Mouse (Mus musculus) hindbrain, embryonic 11.5 days (tissue): ENCODE results near the gene Vangl2. TPM values are rescaled to one million over a fixed set of nuclear protein-coding genes. Genes with fewer than 3 reads are reported as not detected.

Experiments used
- ATAC-seq: fragments of 200-750 bp; cut with Nextera tagmentation; 2 replicates; pipeline ENCODE4 v1.8.0; 2017; ENCODE audit warnings: mild to moderate bottlenecking, moderate TSS enrichment, moderate library complexity; ENCODE audit not compliant: low FRiP score
- DNase-seq: peaks from one replicate; pipeline ENCODE4 v3.0.0-alpha.2; 2015; ENCODE audit warnings: low spot score
- H3K27ac ChIP-seq: fragments of 300-500 bp; sonication (generic); 2 replicates; pipeline ENCODE4 v1.5.1; 2014; ENCODE audit warnings: mild to moderate bottlenecking, low read depth, low read length
- H3K27me3 ChIP-seq: fragments of 300-500 bp; sonication (generic); 2 replicates; pipeline ENCODE4 v1.6.1; 2014; ENCODE audit warnings: mild to moderate bottlenecking, low read length, moderate library complexity, mixed read lengths; ENCODE audit not compliant: control insufficient read depth, insufficient read depth
- H3K36me3 ChIP-seq: fragments of 300-500 bp; sonication (generic); 2 replicates; pipeline ENCODE4 v1.6.1; 2014; ENCODE audit warnings: mild to moderate bottlenecking, low read length, moderate library complexity, mixed read lengths; ENCODE audit not compliant: control insufficient read depth, insufficient read depth
- H3K4me1 ChIP-seq: fragments of 300-500 bp; sonication (generic); replicated peaks from 2 replicates; pipeline ENCODE4 v1.6.1; 2014; ENCODE audit warnings: low read length, mixed read lengths; ENCODE audit not compliant: control insufficient read depth, insufficient read depth
- H3K4me2 ChIP-seq: fragments of 300-500 bp; sonication (generic); replicated peaks from 2 replicates; pipeline ENCODE4 v1.6.1; 2014; ENCODE audit warnings: mild to moderate bottlenecking, low read depth, low read length
- H3K4me3 ChIP-seq: fragments of 300-500 bp; sonication (generic); 2 replicates; pipeline ENCODE4 v1.5.1; 2014; ENCODE audit warnings: low read depth, low read length
- H3K9ac ChIP-seq: fragments of 300-500 bp; sonication (generic); 2 replicates; pipeline ENCODE4 v1.6.1; 2014; ENCODE audit warnings: low read depth, low read length
- H3K9me3 ChIP-seq: fragments of 300-500 bp; sonication (generic); 2 replicates; pipeline ENCODE4 v1.6.1; 2016; ENCODE audit warnings: low read length; ENCODE audit not compliant: control insufficient read depth
- WGBS: fragments of 180-500 bp; shearing (Covaris S2); extraction: QIAGEN DNeasy Blood & Tissue Kit; methylation state at CpG from one replicate; pipeline ENCODE4 v1.1.7; 2014; 5-methylcytosine and 5-hydroxymethylcytosine counted together
- polyA plus RNA-seq: library from polyadenylated mRNA; unstranded; fragments of >200 nt; fragmentation: Nextera tagmentation; extraction: Ambion mirVana; gene quantifications from 2 replicates; pipeline ENCODE4 v1.2.1, GENCODE M21; 2014

Vangl2 gene
- polyA plus RNA-seq, 1 experiment from 2014 or later = 61.6 TPM

DNA sequence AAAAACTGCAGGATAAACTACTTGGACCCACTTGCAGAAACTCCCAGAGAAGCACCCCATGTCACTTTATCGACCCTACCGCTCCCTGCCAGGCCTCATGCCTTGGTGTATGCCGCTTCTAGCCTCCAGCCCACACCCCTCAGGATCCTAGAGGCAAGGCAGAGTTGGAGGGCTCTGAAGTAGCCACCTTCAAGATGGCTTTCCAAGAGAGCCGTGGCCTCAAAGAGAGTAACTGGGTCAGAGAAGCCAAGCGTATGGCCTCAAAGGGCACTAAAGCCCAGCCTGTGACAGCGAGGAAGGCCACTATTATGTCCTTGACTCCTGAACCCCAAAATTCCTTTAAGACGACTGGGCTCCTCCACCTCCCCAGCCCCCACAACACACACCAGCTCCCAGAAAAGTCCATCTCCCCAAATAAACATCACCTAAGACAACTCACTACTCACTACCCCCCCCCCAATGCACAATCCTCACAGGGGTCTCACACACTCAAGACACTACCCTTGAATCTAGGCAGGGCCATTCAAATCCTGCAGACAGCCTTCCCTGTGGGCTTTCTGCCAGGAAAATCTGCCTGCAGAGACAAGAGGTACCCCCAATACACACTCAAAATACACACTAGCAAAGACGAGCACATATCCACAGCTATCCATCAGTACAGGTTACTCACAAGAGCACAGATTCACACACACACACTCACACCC, 2.9 kb downstream of the Vangl2 start:
- WGBS = 24% methylated on average over 8 of the region's 8 CpGs
- no peak for DNase-seq
- peak overlapping the region; percentile 92 for H3K4me2 ChIP-seq
- no peak for ATAC-seq
- no peaks in the 10 kb centered on the region for H3K9me3 ChIP-seq
- peak overlapping the region; percentile 68 for H3K4me3 ChIP-seq
- H3K9ac ChIP-seq = peak overlapping the region; percentile 79
- H3K36me3 ChIP-seq = no peaks in the 10 kb centered on the region
- peaks cover 25% of the 10 kb centered on the region for H3K4me1 ChIP-seq
- peak overlapping the region; percentile 93 for H3K27ac ChIP-seq
- H3K27me3 ChIP-seq = no peaks in the 10 kb centered on the region

DNA sequence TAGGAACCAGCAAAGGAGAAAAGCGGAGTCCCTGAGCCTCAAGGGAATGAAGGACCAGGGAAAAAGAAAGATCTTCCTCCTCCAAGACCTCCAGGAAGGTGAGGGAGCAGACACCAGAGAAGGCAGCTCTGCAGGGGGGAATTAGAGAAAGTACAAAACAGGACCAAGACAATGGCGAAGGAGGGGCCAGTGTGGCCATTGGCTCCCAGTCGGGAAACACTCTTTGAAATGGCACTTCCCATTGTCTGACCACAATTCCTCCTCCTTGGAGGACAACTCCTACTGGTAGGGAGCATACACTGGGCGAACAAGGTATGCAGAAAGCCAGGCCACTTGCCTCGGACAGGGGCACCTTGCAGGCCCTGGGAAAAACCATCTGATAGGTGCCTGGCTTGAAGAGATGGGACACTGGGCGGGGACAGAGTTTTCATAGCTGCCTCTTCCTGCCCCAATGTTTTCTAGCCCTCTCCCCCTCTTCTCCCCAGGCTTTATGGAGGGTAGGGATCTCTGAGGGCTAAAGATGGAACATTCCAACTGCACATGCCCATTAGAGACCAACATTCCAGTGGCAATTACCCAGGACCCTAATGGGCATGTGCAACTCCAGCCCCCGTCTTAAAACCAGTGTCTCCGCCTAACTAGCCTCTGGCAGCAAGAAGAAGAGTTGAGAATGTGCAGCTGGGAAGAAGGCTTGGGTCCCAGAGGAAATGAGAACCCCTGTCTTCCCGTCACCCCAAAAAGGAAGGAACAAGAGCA, 3.9 kb downstream of the Vangl2 start:
- DNase-seq (no peak), ATAC-seq (no peak)
- peak overlapping the region; percentile 68 for H3K4me3 ChIP-seq
- H3K4me2 ChIP-seq = peak overlapping the region; percentile 92
- 20% methylated on average over 9 of the region's 9 CpGs for WGBS
- no peaks in the 10 kb centered on the region for H3K27me3 ChIP-seq
- H3K9ac ChIP-seq = peak overlapping the region; percentile 79
- peak overlapping the region; percentile 58 for H3K27ac ChIP-seq
- H3K36me3 ChIP-seq = no peaks in the 10 kb centered on the region
- H3K4me1 ChIP-seq = peaks cover 34% of the 10 kb centered on the region
- no peaks in the 10 kb centered on the region for H3K9me3 ChIP-seq

DNA sequence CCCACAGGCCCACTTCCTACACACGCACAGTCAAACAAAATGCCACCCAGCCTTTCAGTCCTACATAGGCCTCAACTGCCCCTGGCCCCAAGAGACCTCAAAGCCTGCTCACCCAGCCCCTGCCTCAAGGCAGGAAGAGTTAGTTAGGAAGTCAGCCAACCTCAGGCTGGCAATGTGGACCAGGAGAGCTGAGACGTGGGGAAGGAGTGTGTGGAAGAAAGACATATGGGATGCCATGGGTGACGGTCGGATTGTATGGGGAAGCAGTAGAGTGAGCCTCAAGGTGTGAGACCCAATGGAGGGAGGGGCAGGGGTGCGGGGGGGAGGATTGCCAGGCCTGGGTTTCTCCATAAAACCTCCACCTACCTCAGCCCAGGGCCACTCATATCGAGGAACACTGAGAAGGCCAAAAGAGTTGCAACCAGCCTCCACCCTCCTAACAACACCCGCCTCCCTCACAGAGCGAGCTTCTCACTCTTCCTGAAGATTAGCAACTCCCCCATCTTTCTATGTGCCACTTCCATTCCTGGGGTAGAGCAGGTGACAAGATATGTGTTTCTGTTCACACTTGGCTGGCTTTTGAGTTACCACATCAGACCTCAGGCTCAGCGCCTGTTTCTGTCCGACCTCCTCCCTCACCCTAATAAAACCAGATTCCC, 8.3 kb downstream of the Vangl2 start:
- Histone ChIP-seq H3K9ac (no peak overlapping the region), H3K4me3 (no peak overlapping the region), H3K27me3 (no peaks in the 10 kb centered on the region), H3K27ac (peak overlapping the region; percentile 95; the same call in 1 of the 2 replicates), H3K36me3 (no peaks in the 10 kb centered on the region), H3K4me2 (peak overlapping the region; percentile 11; the same call in 1 of the 2 replicates), H3K4me1 (peaks cover 56% of the 10 kb centered on the region), H3K9me3 (no peaks in the 10 kb centered on the region)
- 68% methylated on average over 10 of the region's 10 CpGs for WGBS
- ATAC-seq (no peak), DNase-seq (no peak)

DNA sequence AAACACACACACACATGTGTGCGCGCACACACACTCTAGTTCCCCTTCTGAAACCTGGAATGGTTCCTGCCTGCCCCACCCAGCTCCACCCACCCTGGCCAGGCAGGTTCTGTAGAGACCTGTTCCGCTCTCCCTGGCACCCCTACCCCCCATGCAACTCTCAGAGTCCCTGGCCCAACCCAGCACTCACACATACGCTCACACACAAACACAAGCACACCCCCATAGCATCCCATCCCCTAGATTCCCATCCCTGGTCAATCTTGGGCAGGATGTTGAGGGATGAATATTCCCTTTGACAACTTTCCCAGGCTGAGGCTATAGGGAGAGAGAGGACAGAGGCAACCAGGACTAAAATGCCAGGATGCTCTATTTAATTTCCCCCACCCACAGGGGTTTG, 8.9 kb downstream of the Vangl2 start:
- H3K36me3 ChIP-seq = no peaks in the 10 kb centered on the region
- ATAC-seq = no peak
- H3K27me3 ChIP-seq = no peaks in the 10 kb centered on the region
- H3K4me3 ChIP-seq = no peak overlapping the region
- peak overlapping the region; percentile 95; the same call in 1 of the 2 replicates for H3K27ac ChIP-seq
- 93% methylated on average over 4 of the region's 4 CpGs for WGBS
- no peak overlapping the region for H3K9ac ChIP-seq
- DNase-seq = no peak
- H3K4me2 ChIP-seq = no peak overlapping the region
- no peaks in the 10 kb centered on the region for H3K9me3 ChIP-seq
- H3K4me1 ChIP-seq = peaks cover 58% of the 10 kb centered on the region

DNA sequence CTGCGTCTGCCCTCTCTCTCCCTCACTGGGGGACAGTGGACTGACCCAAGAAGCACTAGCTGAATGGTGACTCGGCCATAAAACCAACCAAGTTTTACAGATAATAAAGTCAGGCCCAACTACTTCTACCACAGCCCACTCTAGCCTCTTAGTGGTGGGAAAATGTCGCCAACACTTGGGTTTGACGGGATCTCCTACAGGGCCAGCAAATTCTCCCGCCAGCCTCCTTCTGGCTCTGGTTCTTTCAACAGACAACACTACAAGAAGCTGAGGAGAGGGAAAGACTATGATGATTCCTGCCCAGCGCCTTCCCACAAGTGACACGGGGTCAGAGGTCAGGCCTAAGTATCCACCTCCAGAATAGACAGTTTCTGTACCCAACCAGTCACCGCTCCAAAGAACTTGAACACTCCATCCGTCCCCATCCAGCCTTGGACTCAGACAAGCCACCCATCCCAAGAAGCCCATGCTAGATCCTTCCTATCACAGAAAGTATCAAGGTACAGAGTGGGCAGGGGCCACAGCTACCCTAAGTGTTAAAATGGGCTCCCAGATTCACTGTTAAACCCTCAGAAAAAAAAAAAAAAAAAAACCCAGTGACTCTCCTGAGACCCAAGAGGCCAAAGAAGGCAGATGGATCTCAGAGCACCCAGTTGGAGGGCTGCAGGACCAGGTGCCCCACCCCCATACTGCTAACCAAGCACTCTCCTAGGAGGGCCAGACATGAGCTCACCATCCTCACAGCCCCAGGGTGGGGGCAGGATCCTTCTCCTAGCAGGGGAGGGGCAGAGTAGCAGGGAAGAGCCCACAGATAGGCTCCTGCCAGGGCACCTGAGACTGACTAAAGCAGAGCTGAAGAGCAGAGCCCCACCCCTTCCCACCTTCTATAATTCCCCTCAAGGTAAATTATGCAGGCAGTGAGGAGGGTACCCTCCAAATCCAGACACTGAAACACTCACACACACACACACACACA, 9.6 kb downstream of the Vangl2 start:
- H3K4me2 ChIP-seq = peak overlapping the region; percentile 18; the same call in 1 of the 2 replicates
- H3K36me3 ChIP-seq = no peaks in the 10 kb centered on the region
- peak overlapping the region; percentile 95 for H3K27ac ChIP-seq
- 52% methylated on average over 9 of the region's 9 CpGs for WGBS
- no peak overlapping the region for H3K4me3 ChIP-seq
- H3K4me1 ChIP-seq = peaks cover 60% of the 10 kb centered on the region
- no peaks in the 10 kb centered on the region for H3K27me3 ChIP-seq
- no peak for DNase-seq
- H3K9me3 ChIP-seq = no peaks in the 10 kb centered on the region
- ATAC-seq = no peak
- no peak overlapping the region for H3K9ac ChIP-seq

DNA sequence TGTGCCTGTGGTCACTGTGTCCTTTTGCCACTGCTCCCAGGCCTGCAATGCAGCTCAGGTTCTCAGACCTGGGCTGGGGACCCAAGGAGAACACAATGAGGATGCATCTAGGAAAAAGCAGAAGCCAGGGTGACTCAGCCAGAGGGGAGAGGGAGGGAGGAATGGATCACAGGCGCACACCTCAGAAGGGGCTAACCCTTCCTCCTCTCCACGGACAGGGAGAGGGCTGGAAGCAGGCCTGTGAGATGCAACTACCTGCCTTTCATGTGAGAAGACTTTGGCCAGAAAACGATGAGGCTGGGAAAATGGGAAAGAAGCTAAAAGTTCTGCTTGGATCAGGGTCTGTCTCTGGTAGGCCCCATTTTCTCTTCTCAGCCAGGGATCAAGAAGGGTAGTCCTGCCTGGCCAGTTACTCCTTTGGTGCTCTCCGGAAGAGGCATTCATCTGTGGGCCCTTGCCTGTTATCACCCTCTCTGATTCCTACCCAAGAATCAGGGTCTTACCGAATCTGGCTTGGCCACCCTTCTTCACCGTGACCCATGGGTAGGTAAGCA, 10.7 kb downstream of the Vangl2 start:
- 53% methylated on average over 6 of the region's 6 CpGs for WGBS
- Histone ChIP-seq H3K27me3 (no peaks in the 10 kb centered on the region), H3K4me1 (peaks cover 61% of the 10 kb centered on the region), H3K4me3 (no peak overlapping the region), H3K4me2 (peak overlapping the region; percentile 37), H3K27ac (peak overlapping the region; percentile 95), H3K9me3 (no peaks in the 10 kb centered on the region), H3K36me3 (peaks cover 2% of the 10 kb centered on the region; the same call in 1 of the 2 replicates), H3K9ac (peak overlapping the region; percentile 40; the same call in 1 of the 2 replicates)
- ATAC-seq (no peak), DNase-seq (peak; percentile 43)

DNA sequence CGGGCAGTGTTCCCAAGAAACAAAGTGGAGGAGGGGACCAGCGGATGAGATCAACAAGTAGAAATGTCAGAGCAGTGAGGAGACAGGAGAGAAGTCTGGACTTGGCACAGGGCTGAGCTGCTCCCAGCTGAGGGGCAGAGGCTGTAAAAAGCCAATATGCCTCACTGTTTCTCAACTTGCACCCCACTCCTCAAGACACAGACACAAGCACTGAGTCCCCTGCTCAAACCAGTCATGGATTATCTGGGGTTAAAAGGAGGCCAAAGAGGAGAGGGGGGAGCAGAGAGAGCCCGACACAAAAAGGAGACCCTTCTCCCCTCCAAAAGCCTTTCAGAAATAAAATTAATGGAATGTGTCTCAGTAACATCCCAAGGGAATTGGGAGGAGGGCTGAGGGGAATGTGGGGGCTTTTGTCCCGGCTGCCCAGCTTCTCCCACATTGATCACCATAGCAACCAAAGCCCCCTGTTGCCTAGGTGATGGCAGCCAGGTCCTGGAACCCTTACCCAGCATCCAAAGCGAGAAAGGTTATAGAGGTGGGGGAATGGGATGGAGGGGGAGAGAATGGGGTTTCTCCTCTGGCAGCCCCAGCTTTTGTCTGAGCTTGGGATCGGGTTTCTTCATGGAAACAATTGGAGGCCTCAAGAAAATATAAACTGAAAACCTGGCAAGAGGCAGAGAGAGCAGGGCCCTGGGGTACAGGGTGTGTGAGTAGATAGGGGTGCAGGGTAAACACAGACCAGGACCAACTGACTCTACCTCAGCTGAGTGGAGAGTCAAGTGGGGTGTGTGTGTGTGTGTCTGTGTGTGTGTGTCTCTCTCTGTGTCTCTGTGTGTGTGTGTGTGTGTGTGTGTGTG, 11.4 kb downstream of the Vangl2 start:
- peak overlapping the region; percentile 40; the same call in 1 of the 2 replicates for H3K9ac ChIP-seq
- H3K27me3 ChIP-seq = no peaks in the 10 kb centered on the region
- H3K36me3 ChIP-seq = peaks cover 3% of the 10 kb centered on the region; the same call in 1 of the 2 replicates
- peak overlapping the region; percentile 95 for H3K27ac ChIP-seq
- peak overlapping the region; percentile 37 for H3K4me2 ChIP-seq
- peaks cover 58% of the 10 kb centered on the region for H3K4me1 ChIP-seq
- ATAC-seq (peak; percentile 90), DNase-seq (peak; percentile 94)
- peak overlapping the region; percentile 8; the same call in 1 of the 2 replicates for H3K4me3 ChIP-seq
- H3K9me3 ChIP-seq = no peaks in the 10 kb centered on the region
- WGBS = 15% methylated on average over 6 of the region's 6 CpGs
